Mouse (Mus musculus) liver, embryonic 16.5 days (tissue): ENCODE data around the gene Vmn1r20. TPM values are rescaled to one million over a fixed set of nuclear protein-coding genes. Genes with fewer than 3 reads are reported as not detected.
"Not testable (repeated sequence)": the region's sequence is repeated elsewhere in the genome, so short reads cannot be mapped to it uniquely, and the experiment has no call there.

Source experiments
- ATAC-seq: fragments of 200-750 bp; cut with Nextera tagmentation; 2 replicates; pipeline ENCODE4 v1.8.0; 2017; ENCODE audit warnings: low read depth, mild to moderate bottlenecking, moderate number of reproducible peaks, moderate library complexity
- H3K27ac ChIP-seq: fragments of 300-500 bp; sonication (generic); 2 replicates; pipeline ENCODE4 v1.5.1; 2014; ENCODE audit warnings: mild to moderate bottlenecking, low read length
- H3K27me3 ChIP-seq: fragments of 300-500 bp; sonication (generic); 2 replicates; pipeline ENCODE4 v1.6.1; 2014; ENCODE audit warnings: low read depth, low read length, mixed read lengths; ENCODE audit not compliant: control insufficient read depth, insufficient read depth
- H3K36me3 ChIP-seq: fragments of 300-500 bp; sonication (generic); 2 replicates; pipeline ENCODE4 v1.6.1; 2014; ENCODE audit warnings: mild to moderate bottlenecking; ENCODE audit not compliant: control insufficient read depth, insufficient read depth
- H3K4me1 ChIP-seq: fragments of 300-500 bp; sonication (generic); 2 replicates; pipeline ENCODE4 v1.6.1; 2014; ENCODE audit warnings: low read depth, low read length, mixed read lengths; ENCODE audit not compliant: control insufficient read depth
- H3K4me2 ChIP-seq: fragments of 300-500 bp; sonication (generic); 2 replicates; pipeline ENCODE4 v1.6.1; 2014; ENCODE audit warnings: low read depth, low read length, mixed read lengths
- H3K4me3 ChIP-seq: fragments of 300-500 bp; sonication (generic); 2 replicates; pipeline ENCODE4 v1.5.1; 2014; ENCODE audit warnings: low read depth, mild to moderate bottlenecking, low read length
- H3K9ac ChIP-seq: fragments of 300-500 bp; sonication (generic); 2 replicates; pipeline ENCODE4 v1.6.1; 2014; ENCODE audit warnings: low read depth, low read length
- H3K9me3 ChIP-seq: fragments of 300-500 bp; sonication (generic); replicated peaks from 2 replicates; pipeline ENCODE4 v1.6.1; 2016; ENCODE audit warnings: low read length; ENCODE audit not compliant: control insufficient read depth
- WGBS: fragments of 180-500 bp; shearing (Covaris S2); extraction: QIAGEN DNeasy Blood & Tissue Kit; methylation state at CpG from one replicate; pipeline ENCODE4 v1.1.7; 2014; ENCODE audit not compliant: insufficient replicate concordance; 5-methylcytosine and 5-hydroxymethylcytosine counted together
- polyA plus RNA-seq: library from polyadenylated mRNA; unstranded; fragments of >200 nt; fragmentation: Nextera tagmentation; extraction: Ambion mirVana; gene quantifications from 2 replicates; pipeline ENCODE4 v1.2.1, GENCODE M21; 2015

Gene Vmn1r20
- polyA plus RNA-seq: not detected in 2 replicates

- Histone ChIP-seq H3K9me3 (no peaks in the 10 kb centered on the region), H3K4me3 (no peak within 1 kb of the TSS), H3K9ac (no peak within 1 kb of the TSS), H3K4me2 (no peak within 1 kb of the TSS), H3K27me3 (no peaks in the 10 kb centered on the region), H3K4me1 (no peaks in the 10 kb centered on the region), H3K36me3 (no peaks in the 10 kb centered on the region), H3K27ac (no peak within 1 kb of the TSS)
- ATAC-seq: no peak
- WGBS: 31% methylated on average over 1 of the region's 1 CpGs
Observed at GRCm38 (mm10) chr6:57428630-57429029, at the start of gene Vmn1r20. Gene Vmn1r20 (plus strand): TSS chr6:57428930.

- H3K4me2 ChIP-seq: no peak within 1 kb of the TSS
- H3K9ac ChIP-seq: no peak within 1 kb of the TSS
- H3K4me3 ChIP-seq: no peak within 1 kb of the TSS
- ATAC-seq: no peak
- no peaks in the 10 kb centered on the region for H3K36me3 ChIP-seq
- H3K27me3 ChIP-seq: no peaks in the 10 kb centered on the region
- no peak within 1 kb of the TSS for H3K27ac ChIP-seq
- no peaks in the 10 kb centered on the region for H3K9me3 ChIP-seq
- H3K4me1 ChIP-seq: no peaks in the 10 kb centered on the region
Observed at GRCm38 (mm10) chr6:57395683-57396082, 33.0 kb upstream of the Vmn1r20 start, which contains the start of gene Vmn1r18. Gene Vmn1r18 (minus strand): TSS chr6:57395783.

GRCm38 (mm10) chr6:57403480-57403879, 25.2 kb upstream of the Vmn1r20 start, which contains the start of gene Vmn1r19:
Gene Vmn1r19 (plus strand): TSS chr6:57403780.
- WGBS: 37% methylated on average over 3 of the region's 3 CpGs
- H3K4me3 ChIP-seq, H3K27ac ChIP-seq, H3K9ac ChIP-seq, H3K9me3 ChIP-seq, H3K4me2 ChIP-seq, H3K36me3 ChIP-seq, ATAC-seq, H3K27me3 ChIP-seq, H3K4me1 ChIP-seq: not testable (repeated sequence)

GRCm38 (mm10) chr6:57431196-57431595, 2.5 kb downstream of the Vmn1r20 start:
- Histone ChIP-seq H3K9ac (no peak overlapping the region), H3K4me3 (no peak overlapping the region), H3K36me3 (no peaks in the 10 kb centered on the region), H3K27me3 (no peaks in the 10 kb centered on the region), H3K4me1 (no peaks in the 10 kb centered on the region), H3K27ac (no peak overlapping the region), H3K9me3 (no peaks in the 10 kb centered on the region), H3K4me2 (no peak overlapping the region)
- ATAC-seq: no peak
- WGBS: 44% methylated on average over 1 of the region's 1 CpGs

GRCm38 (mm10) chr6:57468161-57468560, 39.4 kb downstream of the Vmn1r20 start:
- 30% methylated on average over 3 of the region's 3 CpGs for WGBS

More at GRCm38 (mm10) chr6:57468161-57468560, 39.4 kb downstream of the Vmn1r20 start:
- H3K4me1 ChIP-seq, H3K9me3 ChIP-seq, H3K4me3 ChIP-seq, H3K4me2 ChIP-seq, H3K27ac ChIP-seq, H3K9ac ChIP-seq, ATAC-seq, H3K27me3 ChIP-seq, H3K36me3 ChIP-seq: not testable (repeated sequence)

Other genes with a start within 250 kb of the Vmn1r20 start
- gene Vmn1r13, start 225.6 kb upstream of the Vmn1r20 start, polyA plus RNA-seq: not detected in 2 replicates
- gene Vmn1r14, start 197.2 kb upstream of the Vmn1r20 start, polyA plus RNA-seq: not detected in 2 replicates
- not detected in 2 replicates for gene Vmn1r15, start 171.0 kb upstream of the Vmn1r20 start, polyA plus RNA-seq
- gene Vmn1r16, start 99.4 kb upstream of the Vmn1r20 start, polyA plus RNA-seq: not detected in 2 replicates
- gene Vmn1r17, start 65.2 kb upstream of the Vmn1r20 start, polyA plus RNA-seq: not detected in 2 replicates
- not detected in 2 replicates for gene Vmn1r18, start 33.1 kb upstream of the Vmn1r20 start, polyA plus RNA-seq
- gene Vmn1r19, start 25.1 kb upstream of the Vmn1r20 start, polyA plus RNA-seq: not detected in 2 replicates
- 6.4 and 6.6 TPM in 2 replicates for gene Ppm1k, start 106.5 kb downstream of the Vmn1r20 start, polyA plus RNA-seq
- gene Herc6, start 152.1 kb downstream of the Vmn1r20 start, polyA plus RNA-seq: 2.7 TPM in 2 replicates